Mouse (Mus musculus): ENCODE data around the gene Ikzf3.

The Ikzf3 gene

GRCm38 (mm10) chr11:98569461-98569860 lies 23.6 kb upstream of the Ikzf3 start:
- no peak for DNase-seq (ENCODE audit: low read depth, low spot score)

GRCm38 (mm10) chr11:98568326-98568725 lies 22.5 kb upstream of the Ikzf3 start:
- DNase-seq (ENCODE audit: low read depth, low spot score): no peak

- no peak for DNase-seq (ENCODE audit: low read depth, low spot score)
These were observed 18.1 kb upstream of the Ikzf3 start for GRCm38 (mm10) chr11:98563921-98564414.

- no peak for DNase-seq (ENCODE audit: low read depth, low spot score)
These were observed 17.2 kb upstream of the Ikzf3 start for GRCm38 (mm10) chr11:98563025-98563424.

- no peak for DNase-seq (ENCODE audit: low read depth, low spot score)
These were observed 15.1 kb upstream of the Ikzf3 start for GRCm38 (mm10) chr11:98560942-98561341.

- DNase-seq (ENCODE audit: low read depth, low spot score): no peak
These were observed 9.4 kb upstream of the Ikzf3 start for GRCm38 (mm10) chr11:98555124-98555700.

GRCm38 (mm10) chr11:98553966-98554365 lies 8.1 kb upstream of the Ikzf3 start:
- no peak for DNase-seq (ENCODE audit: low read depth, low spot score)

- peak; percentile 82 for DNase-seq (ENCODE audit: low read depth, low spot score)
These were observed 5.4 kb upstream of the Ikzf3 start, which contains the start of gene Zpbp2 for GRCm38 (mm10) chr11:98550975-98551828. Gene Zpbp2 (plus strand): TSS chr11:98551097.

GRCm38 (mm10) chr11:98550311-98550974 lies 4.6 kb upstream of the Ikzf3 start:
- DNase-seq (ENCODE audit: low read depth, low spot score): no peak

- DNase-seq (ENCODE audit: low read depth, low spot score): no peak
These were observed 3.5 kb upstream of the Ikzf3 start for GRCm38 (mm10) chr11:98549363-98549762.

- no peak for DNase-seq (ENCODE audit: low read depth, low spot score)
These were observed 1.5 kb upstream of the Ikzf3 start for GRCm38 (mm10) chr11:98547308-98547693.

GRCm38 (mm10) chr11:98546529-98547307 lies 887 bp upstream of the Ikzf3 start:
- no peak for DNase-seq (ENCODE audit: low read depth, low spot score)

GRCm38 (mm10) chr11:98544890-98545677 lies 747 bp downstream of the Ikzf3 start:
- DNase-seq (ENCODE audit: low read depth, low spot score): no peak

- no peak for DNase-seq (ENCODE audit: low read depth, low spot score)
These were observed 2.4 kb downstream of the Ikzf3 start for GRCm38 (mm10) chr11:98543414-98543813.

GRCm38 (mm10) chr11:98542553-98542952 lies 3.3 kb downstream of the Ikzf3 start:
- no peak for DNase-seq (ENCODE audit: low read depth, low spot score)

GRCm38 (mm10) chr11:98540319-98540718 lies 5.5 kb downstream of the Ikzf3 start:
- DNase-seq (ENCODE audit: low read depth, low spot score): no peak

GRCm38 (mm10) chr11:98537480-98538034 lies 8.3 kb downstream of the Ikzf3 start:
- no peak for DNase-seq (ENCODE audit: low read depth, low spot score)

GRCm38 (mm10) chr11:98526824-98527461 lies 18.9 kb downstream of the Ikzf3 start:
- DNase-seq (ENCODE audit: low read depth, low spot score): no peak

- DNase-seq (ENCODE audit: low read depth, low spot score): no peak
These were observed 20.7 kb downstream of the Ikzf3 start for GRCm38 (mm10) chr11:98525140-98525539.

GRCm38 (mm10) chr11:98520468-98520867 lies 25.4 kb downstream of the Ikzf3 start:
- DNase-seq (ENCODE audit: low read depth, low spot score): no peak

Data from retina, adult 2 months (tissue).